Mouse (Mus musculus) mouse embryonic stem cell (cell line): ENCODE data around the gene Itsn1.

ENCODE experiments used
- in situ Hi-C, 2 experiments: fragments of 300-500 bp; cut with MboI; formaldehyde crosslinking; loops; 1 replicate in 1 of 2; 3 replicates in 1 of 2; pipeline ENCODE4 v1.14.3; 2019 to 2020; ENCODE audit warnings: low sequenced_read_pairs in 2 of 2, low pct_unique_long_range_greater_than_20kb in 1 of 2, mixed read lengths in 1 of 2; ENCODE audit not compliant: unreplicated experiment in 1 of 2

Itsn1 gene

GRCm38 (mm10) chr16:91828603-91829002, 99.5 kb downstream of the Itsn1 start:
- in situ Hi-C loops: no loop called here

GRCm38 (mm10) chr16:91829121-91829520, 100.0 kb downstream of the Itsn1 start:
- in situ Hi-C loops: no loop called here

- in situ Hi-C loops: no loop called here
Observed at GRCm38 (mm10) chr16:91830260-91830659, 101.2 kb downstream of the Itsn1 start.

GRCm38 (mm10) chr16:91833121-91833520, 104.0 kb downstream of the Itsn1 start:
- in situ Hi-C loops: no loop called here

DNA sequence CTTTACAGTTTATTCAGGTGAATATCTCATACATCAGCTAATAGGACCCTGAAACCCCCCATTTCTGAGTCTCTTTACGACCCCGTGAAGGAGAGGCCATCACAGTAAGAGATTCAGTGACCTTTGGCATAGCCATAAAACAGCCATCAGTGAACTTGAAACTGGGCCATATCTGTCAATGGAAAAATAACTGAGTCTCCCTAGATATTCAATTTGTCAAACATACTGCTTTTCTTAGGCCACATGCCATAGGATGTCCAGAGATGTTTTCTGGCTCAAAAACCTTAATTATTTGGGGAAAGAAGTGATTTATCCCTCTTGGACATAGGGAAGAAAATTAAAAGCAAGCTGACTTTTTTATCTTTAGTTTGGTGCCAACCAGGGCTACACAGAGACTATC, 104.5 kb downstream of the Itsn1 start:
- in situ Hi-C loops: no loop called here

- in situ Hi-C loops: no loop called here
Observed at GRCm38 (mm10) chr16:91833981-91834380, 104.9 kb downstream of the Itsn1 start.

DNA sequence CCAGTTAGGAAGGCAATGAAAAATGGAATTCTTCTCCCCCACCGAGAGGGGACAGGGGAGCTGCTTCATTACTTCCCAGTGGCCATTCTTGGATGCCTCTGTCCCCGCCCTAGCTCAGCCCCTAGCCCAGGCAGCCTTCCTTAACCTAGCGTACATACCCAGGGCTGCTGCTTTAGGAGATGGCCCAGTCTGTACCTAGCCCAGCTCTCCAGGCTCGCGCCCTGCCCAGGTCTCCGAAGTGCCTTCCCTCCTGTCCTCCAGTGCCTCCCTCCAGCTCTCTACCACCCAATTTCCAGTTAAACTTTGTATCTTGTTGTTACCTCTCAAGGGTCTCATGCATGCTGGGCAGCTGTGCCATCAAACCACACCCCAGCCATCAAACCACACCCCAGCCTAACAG, 106.7 kb downstream of the Itsn1 start:
- in situ Hi-C loops: no loop called here

- in situ Hi-C loops: no loop called here
Observed at GRCm38 (mm10) chr16:91836592-91837557, 107.8 kb downstream of the Itsn1 start.

DNA sequence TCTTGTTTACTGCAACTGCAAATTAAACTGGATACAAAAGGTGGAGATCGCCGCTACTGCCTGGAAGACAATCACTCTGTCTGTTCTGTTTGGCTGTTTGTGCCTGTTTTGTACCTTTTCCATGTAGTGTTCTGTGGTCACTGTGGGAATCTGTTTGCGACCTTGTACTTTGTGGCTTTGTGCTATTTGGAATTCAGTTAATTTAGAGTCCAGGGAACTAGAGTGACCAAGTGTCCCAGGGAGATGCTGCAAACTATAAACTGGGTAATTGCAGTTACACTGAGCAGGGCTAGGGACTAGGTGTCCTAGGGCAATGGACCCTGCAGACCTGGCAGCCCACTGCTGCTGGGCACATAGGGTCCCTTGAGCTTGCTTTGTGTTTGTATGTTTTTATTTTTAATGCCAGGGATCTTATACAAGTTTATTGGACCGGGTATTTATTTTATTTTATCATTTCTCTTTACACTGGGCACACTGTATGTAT, 108.5 kb downstream of the Itsn1 start:
- in situ Hi-C loops: no loop called here

GRCm38 (mm10) chr16:91838771-91839170, 109.7 kb downstream of the Itsn1 start:
- in situ Hi-C loops: no loop called here

- in situ Hi-C loops: no loop called here
Observed at GRCm38 (mm10) chr16:91839462-91839861, 110.4 kb downstream of the Itsn1 start.

GRCm38 (mm10) chr16:91841026-91841630, 112.0 kb downstream of the Itsn1 start:
- in situ Hi-C loops: no loop called here

GRCm38 (mm10) chr16:91846089-91846741, 117.1 kb downstream of the Itsn1 start:
- in situ Hi-C loops: no loop called here

- in situ Hi-C loops: no loop called here
Observed at GRCm38 (mm10) chr16:91847525-91848225, 118.6 kb downstream of the Itsn1 start.

GRCm38 (mm10) chr16:91848505-91848904, 119.4 kb downstream of the Itsn1 start:
- in situ Hi-C loops: no loop called here

DNA sequence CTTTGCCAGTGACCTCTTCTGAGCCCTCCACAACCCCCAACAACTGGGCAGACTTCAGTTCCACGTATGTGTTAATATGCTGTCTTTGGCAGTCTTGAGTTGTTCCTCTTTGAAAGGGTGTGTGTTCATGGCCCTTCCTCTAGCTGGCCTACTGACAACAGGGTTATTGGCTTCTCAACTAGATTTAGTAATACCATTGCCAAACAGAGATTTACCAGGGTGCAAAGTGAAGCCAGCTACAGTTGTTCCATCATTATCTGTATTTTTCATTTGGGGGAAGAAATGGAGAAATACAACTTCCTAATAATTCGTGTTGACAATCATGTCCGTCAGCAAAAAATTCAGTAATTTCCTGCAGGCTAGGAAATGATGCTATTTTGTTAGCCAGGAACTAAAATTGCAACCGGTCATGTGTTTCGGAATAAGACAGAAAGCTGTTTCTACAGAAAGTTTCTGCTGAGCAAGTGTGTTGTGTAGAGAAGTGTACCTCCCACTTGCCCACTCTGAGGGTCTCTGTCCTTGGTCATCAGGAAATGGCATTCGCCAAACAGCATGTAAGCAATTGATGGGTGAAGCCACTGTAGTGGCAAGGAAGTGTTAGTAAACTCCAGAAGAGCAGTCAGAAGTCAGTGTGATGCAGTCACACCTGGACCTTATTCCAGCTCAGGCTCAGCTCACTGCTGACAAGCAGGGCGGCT, 120.0 kb downstream of the Itsn1 start:
- in situ Hi-C loops: no loop called here

- in situ Hi-C loops: no loop called here
Observed at GRCm38 (mm10) chr16:91850175-91850574, 121.1 kb downstream of the Itsn1 start.
